ENCODE assay signal across 8 mouse cellular contexts in the genomic region with DNA sequence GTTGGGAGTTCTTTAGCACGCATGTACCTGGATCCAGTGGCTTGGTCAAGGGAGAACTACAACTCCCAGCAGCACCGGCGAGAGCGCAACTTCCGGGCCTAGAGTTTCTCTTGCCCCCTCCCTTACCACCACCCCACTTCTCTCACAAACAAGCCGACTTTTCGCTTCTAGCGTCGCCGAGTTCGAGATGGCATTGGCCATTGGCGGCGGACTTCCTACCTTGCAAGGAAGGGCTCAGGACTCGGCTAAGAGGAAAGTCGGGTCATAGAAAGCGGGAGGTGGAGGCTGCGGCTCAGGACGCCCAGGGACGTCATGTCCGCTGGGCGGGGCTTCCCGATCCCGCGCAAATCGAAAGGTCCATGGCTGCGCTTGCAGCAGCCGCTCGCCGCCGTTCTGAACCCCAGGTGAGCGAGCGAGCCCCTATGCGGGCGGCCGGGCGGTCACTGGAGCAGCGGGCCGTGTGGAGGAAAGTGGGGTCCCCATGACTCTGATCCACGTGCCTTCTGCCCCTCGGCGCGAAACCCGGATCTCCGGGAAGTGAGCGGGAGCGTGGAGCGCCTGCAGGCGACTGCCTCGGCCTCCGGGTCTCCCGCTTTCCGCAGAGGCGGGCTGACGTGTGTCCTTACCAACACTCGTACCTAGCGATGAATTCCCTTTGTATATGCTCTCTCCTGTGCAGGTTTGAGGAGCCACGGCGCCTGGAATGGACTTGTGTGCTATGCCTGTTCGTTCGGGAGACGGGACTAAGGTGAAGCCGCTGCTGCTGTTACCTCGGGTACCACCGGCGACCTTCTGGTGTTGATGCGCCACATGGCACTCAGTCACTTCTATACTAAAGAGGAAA. TPM values are rescaled to one million over a fixed set of nuclear protein-coding genes. Genes with fewer than 3 reads are reported as not detected.
A peak's percentile ranks its signal among the peaks of the same experiment; 100 is the strongest.
DNase-seq lines count a peak whose midpoint lies in the region; ATAC-seq and TF ChIP-seq lines count a peak whose summit lies in the region.

Gene Exo1, plus strand, starts transcription at position 129 of the 844 bp plus-strand sequence.

- under 1% methylated on average over 66 of the region's 66 CpGs for WGBS in embryonic facial prominence, embryonic 13.5 days
- under 1% methylated on average over 66 of the region's 66 CpGs for WGBS in kidney, adult 2 months
- under 1% methylated on average over 66 of the region's 66 CpGs for WGBS in limb, embryonic 12.5 days
- WGBS in midbrain, embryonic 15.5 days: under 1% methylated on average over 66 of the region's 66 CpGs
- 1% methylated on average over 66 of the region's 66 CpGs for WGBS in spleen, adult 2 months

- ATAC-seq in embryonic facial prominence, embryonic 13.5 days (ENCODE audit: insufficient number of reproducible peaks, insufficient read depth, low FRiP score, low TSS enrichment, low read depth): peak; percentile 92
- peak; percentile 97 for ATAC-seq in limb, embryonic 12.5 days (ENCODE audit: insufficient number of reproducible peaks, insufficient read depth, low FRiP score, low TSS enrichment, low read depth)
- ATAC-seq in midbrain, embryonic 15.5 days (replicated peaks): peak; percentile 99

- H3K4me3 ChIP-seq in embryonic facial prominence, embryonic 13.5 days: peak within 1 kb of the TSS; percentile 81
- H3K4me3 ChIP-seq in kidney, adult 2 months (ENCODE audit: insufficient read depth, low read depth, low read length): peak within 1 kb of the TSS; percentile 82
- peak within 1 kb of the TSS; percentile 78 for H3K4me3 ChIP-seq in limb, embryonic 12.5 days (replicated peaks)
- peak within 1 kb of the TSS; percentile 89 for H3K4me3 ChIP-seq in midbrain, embryonic 15.5 days
- peak within 1 kb of the TSS; percentile 95 for H3K4me3 ChIP-seq in spleen, adult 2 months (ENCODE audit: extremely low read depth, insufficient read depth, insufficient read length)

- no peaks in the 10 kb centered on the region for H3K27me3 ChIP-seq in embryonic facial prominence, embryonic 13.5 days
- no peaks in the 10 kb centered on the region for H3K27me3 ChIP-seq in kidney, adult 2 months (replicated peaks; ENCODE audit: control insufficient read depth, insufficient read depth, low read length)
- no peaks in the 10 kb centered on the region for H3K27me3 ChIP-seq in limb, embryonic 12.5 days
- no peaks in the 10 kb centered on the region for H3K27me3 ChIP-seq in midbrain, embryonic 15.5 days (replicated peaks)
- no peaks in the 10 kb centered on the region for H3K27me3 ChIP-seq in spleen, adult 2 months (ENCODE audit: control insufficient read depth, insufficient read depth, low read length)

- TF ChIP-seq POLR2A in kidney, adult 2 months (IDR thresholded peaks at IDR 0.05; ENCODE audit: low read depth, low read length): no peak
- no peak for TF ChIP-seq POLR2A in spleen, adult 2 months (IDR thresholded peaks at IDR 0.05; ENCODE audit: low read depth, low read length)

- H3K27ac ChIP-seq in embryonic facial prominence, embryonic 13.5 days: peak within 1 kb of the TSS; percentile 94
- H3K27ac ChIP-seq in kidney, adult 2 months (ENCODE audit: insufficient read depth, low read depth, low read length): peak within 1 kb of the TSS; percentile 96
- peak within 1 kb of the TSS; percentile 96 for H3K27ac ChIP-seq in limb, embryonic 12.5 days
- peak within 1 kb of the TSS; percentile 91 for H3K27ac ChIP-seq in midbrain, embryonic 15.5 days
- H3K27ac ChIP-seq in spleen, adult 2 months (ENCODE audit: insufficient read depth, low read length): peak within 1 kb of the TSS; percentile 91

- H3K4me2 ChIP-seq in embryonic facial prominence, embryonic 13.5 days: peak within 1 kb of the TSS; percentile 78
- peak within 1 kb of the TSS; percentile 76 for H3K4me2 ChIP-seq in limb, embryonic 12.5 days
- peak within 1 kb of the TSS; percentile 85 for H3K4me2 ChIP-seq in midbrain, embryonic 15.5 days

- no peaks in the 10 kb centered on the region for H3K9me3 ChIP-seq in embryonic facial prominence, embryonic 13.5 days
- H3K9me3 ChIP-seq in limb, embryonic 12.5 days: no peaks in the 10 kb centered on the region
- no peaks in the 10 kb centered on the region for H3K9me3 ChIP-seq in midbrain, embryonic 15.5 days

- H3K4me1 ChIP-seq in embryonic facial prominence, embryonic 13.5 days: peaks cover 18% of the 10 kb centered on the region
- no peaks in the 10 kb centered on the region for H3K4me1 ChIP-seq in kidney, adult 2 months (ENCODE audit: control insufficient read depth, insufficient read depth, low read length)
- H3K4me1 ChIP-seq in limb, embryonic 12.5 days (replicated peaks): peaks cover 16% of the 10 kb centered on the region
- H3K4me1 ChIP-seq in midbrain, embryonic 15.5 days: peaks cover 4% of the 10 kb centered on the region
- H3K4me1 ChIP-seq in spleen, adult 2 months (ENCODE audit: control insufficient read depth, insufficient read depth, insufficient read length): peaks cover 2% of the 10 kb centered on the region; the same call in 1 of the 2 replicates

- H3K36me3 ChIP-seq in embryonic facial prominence, embryonic 13.5 days: peaks cover 26% of the 10 kb centered on the region
- no peaks in the 10 kb centered on the region for H3K36me3 ChIP-seq in kidney, adult 2 months (ENCODE audit: control insufficient read depth, insufficient read depth, low read length)
- peaks cover 29% of the 10 kb centered on the region for H3K36me3 ChIP-seq in limb, embryonic 12.5 days
- no peaks in the 10 kb centered on the region for H3K36me3 ChIP-seq in midbrain, embryonic 15.5 days (replicated peaks)
- H3K36me3 ChIP-seq in spleen, adult 2 months (ENCODE audit: control insufficient read depth, insufficient read depth, low read length): no peaks in the 10 kb centered on the region

- peak; percentile 92 for DNase-seq in 3134 (ENCODE audit: extremely low read depth, insufficient read length, low spot score)
- DNase-seq in adrenal gland, postnatal 36 days: peak; percentile 89 to 92
- DNase-seq in heart, adult 18-20 months: peak; percentile 90 to 96
- peak; percentile 91 for DNase-seq in kidney, adult 2 months
- peak; percentile 77 to 80 for DNase-seq in spleen, adult 2 months (ENCODE audit: low read depth in 1 of 2, low spot score in 2 of 2)

- TF ChIP-seq CTCF in kidney, adult 2 months (conservative IDR thresholded peaks at IDR 0.05; ENCODE audit: insufficient read depth, insufficient read length, low read depth, low read length): no peak
- no peak for TF ChIP-seq CTCF in spleen, adult 2 months (IDR thresholded peaks at IDR 0.05; ENCODE audit: extremely low read depth, insufficient read depth, insufficient read length, insufficient replicate concordance)

- peak within 1 kb of the TSS; percentile 87 for H3K9ac ChIP-seq in embryonic facial prominence, embryonic 13.5 days
- H3K9ac ChIP-seq in limb, embryonic 12.5 days (replicated peaks): peak within 1 kb of the TSS; percentile 75
- peak within 1 kb of the TSS; percentile 82 for H3K9ac ChIP-seq in midbrain, embryonic 15.5 days

RNA-seq across cellular contexts. Expression of gene Exo1, which starts in this region (rescaled TPM):
- total RNA-seq in adrenal gland, postnatal 36 days (2021): 1 to 10 TPM; 1.8 to 2.5 TPM
- 73.1 and 73.3 TPM in 2 replicates for polyA plus RNA-seq in embryonic facial prominence, embryonic 13.5 days (2015; fragmentation: Nextera tagmentation; extraction: Ambion mirVana)
- under 1 TPM; 0.42 to 0.46 TPM for total RNA-seq in heart, adult 18-20 months (2021)
- polyA plus RNA-seq in kidney, adult 2 months (2012; rRNA removed): 0.05 and 0.14 TPM in 2 replicates
- polyA plus RNA-seq in limb, embryonic 12.5 days (2016; fragmentation: Nextera tagmentation; extraction: Ambion mirVana): 110 and 112 TPM in 2 replicates
- 8.4 and 9.3 TPM in 2 replicates for polyA plus RNA-seq in midbrain, embryonic 15.5 days (2015; fragmentation: Nextera tagmentation; extraction: Ambion mirVana)
- polyA plus RNA-seq in spleen, adult 2 months (2012; rRNA removed): 0.49 and 0.64 TPM in 2 replicates

Comparison
In these comparisons a context has a peak if more than half of its experiments do, and no peak if none do; other contexts are left out.
1. Peak in every context shown above with its lines: DNase-seq, ATAC-seq, H3K4me3 ChIP-seq and H3K27ac ChIP-seq.
2. Peak in DNase-seq in heart, adult 18-20 months; RNA of the gene not detected or under 1 TPM.
3. Peak in DNase-seq, H3K4me3 ChIP-seq and H3K27ac ChIP-seq in kidney, adult 2 months; RNA of the gene not detected or under 1 TPM.
4. Peak in DNase-seq, H3K4me3 ChIP-seq and H3K27ac ChIP-seq in spleen, adult 2 months; RNA of the gene not detected or under 1 TPM.